Mouse (Mus musculus) intestine, embryonic 14.5 days (tissue): ENCODE measurements around the gene Batf2. TPM values are rescaled to one million over a fixed set of nuclear protein-coding genes. Genes with fewer than 3 reads are reported as not detected.
A peak's percentile ranks its signal among the peaks of the same experiment; 100 is the strongest.

Source experiments
- ATAC-seq: fragments of 200-750 bp; cut with Nextera tagmentation; replicated peaks from 2 replicates; pipeline ENCODE4 v1.8.0; 2017; ENCODE audit warnings: low read depth, moderate number of reproducible peaks, moderate TSS enrichment, moderate library complexity; ENCODE audit not compliant: low FRiP score, low TSS enrichment
- DNase-seq: peaks from one replicate; pipeline ENCODE4 v3.0.0-alpha.2; 2018; ENCODE audit warnings: low spot score
- H3K27ac ChIP-seq: fragments of 300-500 bp; sonication (generic); 2 replicates; pipeline ENCODE4 v1.5.1; 2014; ENCODE audit warnings: low read depth, mild to moderate bottlenecking, control low read depth
- H3K27me3 ChIP-seq: fragments of 300-500 bp; sonication (generic); replicated peaks from 2 replicates; pipeline ENCODE4 v1.6.1; 2014; ENCODE audit warnings: low read length, control low read depth; ENCODE audit not compliant: control insufficient read depth, insufficient read depth
- H3K36me3 ChIP-seq: fragments of 300-500 bp; sonication (generic); 2 replicates; pipeline ENCODE4 v1.6.1; 2014; ENCODE audit warnings: low read length, control low read depth; ENCODE audit not compliant: control insufficient read depth, insufficient read depth
- H3K4me1 ChIP-seq: fragments of 300-500 bp; sonication (generic); replicated peaks from 2 replicates; pipeline ENCODE4 v1.6.1; 2014; ENCODE audit warnings: low read length, control low read depth, mixed read lengths; ENCODE audit not compliant: control insufficient read depth, insufficient read depth
- H3K4me2 ChIP-seq: fragments of 300-500 bp; sonication (generic); 2 replicates; pipeline ENCODE4 v1.6.1; 2014; ENCODE audit warnings: low read length
- H3K4me3 ChIP-seq: fragments of 300-500 bp; sonication (generic); 2 replicates; pipeline ENCODE4 v1.5.1; 2014; ENCODE audit warnings: low read depth, low read length, control low read depth, mixed read lengths
- H3K9ac ChIP-seq: fragments of 300-500 bp; sonication (generic); 2 replicates; pipeline ENCODE4 v1.6.1; 2014; ENCODE audit warnings: mild to moderate bottlenecking, low read length
- H3K9me3 ChIP-seq: fragments of 300-500 bp; sonication (generic); 2 replicates; pipeline ENCODE4 v1.6.1; 2016; ENCODE audit warnings: low read length, control low read depth; ENCODE audit not compliant: control insufficient read depth
- WGBS: fragments of 180-500 bp; shearing (Covaris S2); extraction: QIAGEN DNeasy Blood & Tissue Kit; methylation state at CpG from one replicate; pipeline ENCODE4 v1.1.7; 2014; 5-methylcytosine and 5-hydroxymethylcytosine counted together
- polyA plus RNA-seq: library from polyadenylated mRNA; unstranded; fragments of >200 nt; fragmentation: Nextera tagmentation; extraction: Ambion mirVana; gene quantifications from 2 replicates; pipeline ENCODE4 v1.2.1, GENCODE M21; 2014

Batf2 gene
- polyA plus RNA-seq, 1 experiment from 2014 or later, result 1.1 TPM

- peak within 1 kb of the TSS; percentile 94 for H3K27ac ChIP-seq
- DNase-seq (no peak), ATAC-seq (peak; percentile 61)
- no peaks in the 10 kb centered on the region for H3K9me3 ChIP-seq
- H3K4me1 ChIP-seq, result peaks cover 5% of the 10 kb centered on the region
- under 1% methylated on average over 15 of the region's 15 CpGs for WGBS
- H3K27me3 ChIP-seq, result no peaks in the 10 kb centered on the region
- peak within 1 kb of the TSS; percentile 61 for H3K4me3 ChIP-seq
- H3K4me2 ChIP-seq, result peak within 1 kb of the TSS; percentile 79
- H3K36me3 ChIP-seq, result 0 out of 2 replicates have a peak, but pooled peaks cover 7% of the 10 kb centered on the region
- H3K9ac ChIP-seq, result peak within 1 kb of the TSS; percentile 77
These were observed 589 bp downstream of the Batf2 start, which contains the start of gene Arl2 for GRCm38 (mm10) chr19:6141394-6141749. Arl2 (minus strand) TSS chr19:6141548.

GRCm38 (mm10) chr19:6144842-6145241 lies 4.1 kb downstream of the Batf2 start:
- H3K4me2 ChIP-seq, result no peak overlapping the region
- H3K4me3 ChIP-seq, result no peak overlapping the region
- H3K27ac ChIP-seq, result no peak overlapping the region
- H3K9me3 ChIP-seq, result no peaks in the 10 kb centered on the region
- no peaks in the 10 kb centered on the region for H3K36me3 ChIP-seq
- no peak overlapping the region for H3K9ac ChIP-seq
- 79% methylated on average over 5 of the region's 5 CpGs for WGBS
- no peaks in the 10 kb centered on the region for H3K27me3 ChIP-seq
- ATAC-seq (no peak), DNase-seq (no peak)
- H3K4me1 ChIP-seq, result peaks cover 3% of the 10 kb centered on the region

- no peaks in the 10 kb centered on the region for H3K27me3 ChIP-seq
- H3K36me3 ChIP-seq, result no peaks in the 10 kb centered on the region
- H3K4me2 ChIP-seq, result no peak overlapping the region
- DNase-seq (no peak), ATAC-seq (no peak)
- H3K4me3 ChIP-seq, result no peak overlapping the region
- H3K27ac ChIP-seq, result no peak overlapping the region
- H3K9ac ChIP-seq, result no peak overlapping the region
- 84% methylated on average over 9 of the region's 9 CpGs for WGBS
- H3K4me1 ChIP-seq, result no peaks in the 10 kb centered on the region
- no peaks in the 10 kb centered on the region for H3K9me3 ChIP-seq
These were observed 14.4 kb downstream of the Batf2 start for GRCm38 (mm10) chr19:6155174-6155573.

- Histone ChIP-seq H3K4me1 (no peaks in the 10 kb centered on the region), H3K4me2 (no peak overlapping the region), H3K4me3 (no peak overlapping the region), H3K27me3 (no peaks in the 10 kb centered on the region), H3K9me3 (no peaks in the 10 kb centered on the region), H3K9ac (no peak overlapping the region), H3K36me3 (no peaks in the 10 kb centered on the region), H3K27ac (no peak overlapping the region)
- ATAC-seq, result no peak
- DNase-seq, result no peak
- WGBS, result 59% methylated on average over 8 of the region's 8 CpGs
These were observed 15.6 kb downstream of the Batf2 start for GRCm38 (mm10) chr19:6156372-6156771.

GRCm38 (mm10) chr19:6157220-6157619 lies 16.4 kb downstream of the Batf2 start:
- no peak overlapping the region for H3K4me3 ChIP-seq
- no peaks in the 10 kb centered on the region for H3K36me3 ChIP-seq
- H3K4me2 ChIP-seq, result no peak overlapping the region
- no peak for ATAC-seq
- H3K9ac ChIP-seq, result no peak overlapping the region
- WGBS, result 69% methylated on average over 6 of the region's 6 CpGs
- H3K27ac ChIP-seq, result no peak overlapping the region
- no peak for DNase-seq
- H3K27me3 ChIP-seq, result no peaks in the 10 kb centered on the region
- no peaks in the 10 kb centered on the region for H3K9me3 ChIP-seq
- no peaks in the 10 kb centered on the region for H3K4me1 ChIP-seq

GRCm38 (mm10) chr19:6163872-6164547 lies 23.2 kb downstream of the Batf2 start:
- WGBS, result 56% methylated on average over 10 of the region's 10 CpGs
- H3K27me3 ChIP-seq, result no peaks in the 10 kb centered on the region
- no peak overlapping the region for H3K4me2 ChIP-seq
- DNase-seq (no peak), ATAC-seq (0 out of 2 replicates have a peak, but pooled peaks have one; percentile 43)
- H3K36me3 ChIP-seq, result no peaks in the 10 kb centered on the region
- H3K9me3 ChIP-seq, result no peaks in the 10 kb centered on the region
- H3K4me3 ChIP-seq, result no peak overlapping the region
- H3K27ac ChIP-seq, result no peak overlapping the region
- peaks cover 5% of the 10 kb centered on the region; the same call in 1 of the 2 replicates for H3K4me1 ChIP-seq
- H3K9ac ChIP-seq, result no peak overlapping the region

- WGBS, result 73% methylated on average over 4 of the region's 4 CpGs
- Histone ChIP-seq H3K9me3 (no peaks in the 10 kb centered on the region), H3K27ac (no peak overlapping the region), H3K9ac (no peak overlapping the region), H3K4me3 (no peak overlapping the region), H3K4me2 (no peak overlapping the region), H3K36me3 (no peaks in the 10 kb centered on the region), H3K4me1 (peaks cover 5% of the 10 kb centered on the region; the same call in 1 of the 2 replicates), H3K27me3 (no peaks in the 10 kb centered on the region)
- no peak for ATAC-seq
- DNase-seq, result no peak
These were observed 26.0 kb downstream of the Batf2 start for GRCm38 (mm10) chr19:6166750-6167149.

- WGBS, result 87% methylated on average over 8 of the region's 8 CpGs
- Histone ChIP-seq H3K27me3 (no peaks in the 10 kb centered on the region), H3K4me1 (no peaks in the 10 kb centered on the region), H3K36me3 (no peaks in the 10 kb centered on the region), H3K4me3 (no peak overlapping the region), H3K9me3 (no peaks in the 10 kb centered on the region), H3K9ac (no peak overlapping the region), H3K27ac (no peak overlapping the region), H3K4me2 (no peak overlapping the region)
- ATAC-seq (no peak), DNase-seq (no peak)
These were observed 30.4 kb downstream of the Batf2 start for GRCm38 (mm10) chr19:6171215-6171614.

- Histone ChIP-seq H3K4me1 (no peaks in the 10 kb centered on the region), H3K27me3 (no peaks in the 10 kb centered on the region), H3K4me3 (no peak overlapping the region), H3K9me3 (no peaks in the 10 kb centered on the region), H3K4me2 (no peak overlapping the region), H3K36me3 (no peaks in the 10 kb centered on the region), H3K27ac (no peak overlapping the region), H3K9ac (no peak overlapping the region)
- DNase-seq (no peak), ATAC-seq (no peak)
- 15% methylated on average over 5 of the region's 5 CpGs for WGBS
These were observed 34.0 kb downstream of the Batf2 start for GRCm38 (mm10) chr19:6174771-6175170.
